Mouse (Mus musculus) leukemia stem cell, adult 10-12 weeks (primary cell): ENCODE results near the gene Crls1. TPM values are rescaled to one million over a fixed set of nuclear protein-coding genes. Genes with fewer than 3 reads are reported as not detected.

Experiments used
- polyA plus RNA-seq: library from polyadenylated mRNA; stranded (reverse); fragments of >175 nt; gene quantifications from 2 replicates; pipeline ENCODE4 v1.2.3, GENCODE M21; 2012; ENCODE audit warnings: low replicate concordance

Gene Crls1
- polyA plus RNA-seq: 105 and 205 TPM in 2 replicates

DNA sequence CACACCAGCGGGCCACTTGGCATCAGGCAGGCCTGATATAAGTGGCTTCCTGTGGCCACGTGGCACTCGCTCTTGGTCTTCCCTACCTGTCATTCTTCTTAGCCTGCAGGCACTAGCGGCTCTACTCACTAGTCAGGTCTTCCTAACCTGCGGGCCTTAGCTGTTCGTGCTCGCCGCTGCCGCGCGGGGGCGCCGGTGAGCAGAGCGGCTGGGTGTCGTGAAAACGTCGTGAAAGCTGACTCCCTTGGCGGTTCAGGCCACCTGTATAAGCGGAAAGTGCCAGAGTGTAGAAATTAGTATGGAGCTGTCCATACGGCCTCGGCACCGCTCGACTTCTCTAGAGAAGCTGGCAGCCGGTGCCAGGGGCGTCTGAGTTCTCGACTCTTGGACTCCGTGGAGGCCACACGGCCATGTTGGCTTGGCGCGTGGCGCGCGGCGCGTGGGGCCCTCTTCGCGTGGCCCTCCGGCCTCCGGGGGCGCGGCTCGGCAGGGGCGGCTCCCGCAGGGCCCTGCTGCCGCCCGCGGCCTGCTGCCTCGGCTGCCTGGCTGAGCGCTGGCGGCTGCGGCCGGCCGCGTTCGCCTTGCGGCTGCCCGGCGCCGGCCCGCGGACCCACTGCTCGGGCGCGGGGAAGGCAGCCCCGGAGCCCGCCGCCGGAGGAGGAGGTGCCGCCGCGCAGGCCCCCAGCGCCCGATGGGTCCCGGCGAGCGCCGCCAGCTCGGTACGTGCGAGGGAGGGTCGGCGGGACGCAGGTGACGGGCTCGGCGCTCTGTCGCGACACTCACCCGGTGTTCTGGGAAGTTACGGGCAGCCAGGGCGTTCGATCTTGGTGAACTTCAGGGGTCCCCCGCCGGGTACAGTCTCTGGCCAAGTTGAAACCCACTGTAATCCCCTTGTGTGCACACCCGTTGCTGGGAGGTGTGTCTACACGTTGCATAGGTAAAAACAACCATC lies at the start of gene Crls1:
TSS of gene Crls1 (plus strand) at position 260 of the 952 bp plus-strand sequence.

GRCm38 (mm10) chr2:132815608-132816314 lies 30.7 kb upstream of the Crls1 start, which contains the start of the genes Trmt6 and Mcm8:
Trmt6 (minus strand) TSS chr2:132816055.
Mcm8 (plus strand) TSS chr2:132816141.

GRCm38 (mm10) chr2:132880844-132881645 lies 34.6 kb downstream of the Crls1 start, which contains the start of gene Lrrn4:
Lrrn4 (minus strand) TSS chr2:132880891.

Other genes with a start within 250 kb of the Crls1 start
- gene Shld1, start 159.7 kb upstream of the Crls1 start, polyA plus RNA-seq: 0.73 and 1.9 TPM in 2 replicates
- not detected in 2 replicates for gene Chgb, start 65.4 kb upstream of the Crls1 start, polyA plus RNA-seq
- 5.3 and 13.1 TPM in 2 replicates for gene Trmt6, start 30.6 kb upstream of the Crls1 start, polyA plus RNA-seq
- gene Mcm8, start 30.5 kb upstream of the Crls1 start, polyA plus RNA-seq: 2.7 and 5.3 TPM in 2 replicates
- 0.11 TPM in 1 of 2 replicates, not detected in the other for gene Lrrn4, start 34.2 kb downstream of the Crls1 start, polyA plus RNA-seq
- not detected in 2 replicates for gene Fermt1, start 99.2 kb downstream of the Crls1 start, polyA plus RNA-seq